Mouse (Mus musculus): Measurements from ENCODE around the gene Dusp15. TPM values are rescaled to one million over a fixed set of nuclear protein-coding genes. Genes with fewer than 3 reads are reported as not detected.

The Dusp15 gene
- polyA plus RNA-seq, 1 experiment from 2014 or later, result not detected

- Histone ChIP-seq H3K27me3 (0 out of 2 replicates have a peak, but pooled peaks cover 3% of the 10 kb centered on the region), H3K4me1 (replicated peaks) (no peaks in the 10 kb centered on the region), H3K9me3 (replicated peaks) (no peaks in the 10 kb centered on the region), H3K4me3 (replicated peaks) (no peak overlapping the region), H3K9ac (no peak overlapping the region), H3K27ac (replicated peaks) (no peak overlapping the region), H3K4me2 (no peak overlapping the region), H3K36me3 (replicated peaks) (no peaks in the 10 kb centered on the region)
- ATAC-seq (ENCODE audit: insufficient read depth), result no peak
- WGBS (ENCODE audit: insufficient replicate concordance), result 33% methylated on average over 5 of the region's 5 CpGs
These were observed 47.3 kb downstream of the Dusp15 start for GRCm38 (mm10) chr2:152904127-152904643.

DNA sequence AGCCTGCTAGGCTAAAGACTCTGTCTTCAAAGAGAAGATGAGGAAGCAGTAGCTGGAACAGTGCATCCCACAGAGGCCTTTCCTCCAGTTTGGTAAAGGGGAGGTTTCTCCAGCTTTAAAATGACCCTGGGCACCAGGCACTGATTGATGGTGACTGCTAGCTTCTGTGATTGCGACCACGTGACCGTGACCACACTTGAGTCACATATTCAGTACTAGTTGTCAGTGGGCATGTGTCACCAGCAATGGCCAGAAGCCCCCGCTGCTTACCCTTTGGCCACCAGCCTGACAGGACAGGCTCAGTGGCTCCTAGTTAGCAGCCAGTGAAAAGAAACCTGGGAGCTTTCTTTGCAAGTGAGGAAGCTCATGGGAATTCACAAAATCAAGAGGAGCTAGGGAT, 47.9 kb downstream of the Dusp15 start:
- Histone ChIP-seq H3K4me2 (no peak overlapping the region), H3K9ac (no peak overlapping the region), H3K27ac (replicated peaks) (no peak overlapping the region), H3K9me3 (replicated peaks) (no peaks in the 10 kb centered on the region), H3K4me1 (replicated peaks) (no peaks in the 10 kb centered on the region), H3K4me3 (replicated peaks) (no peak overlapping the region), H3K27me3 (0 out of 2 replicates have a peak, but pooled peaks cover 3% of the 10 kb centered on the region), H3K36me3 (replicated peaks) (peaks cover 4% of the 10 kb centered on the region; the same call in 1 of the 2 replicates)
- ATAC-seq (ENCODE audit: insufficient read depth), result no peak
- WGBS (ENCODE audit: insufficient replicate concordance), result 51% methylated on average over 4 of the region's 4 CpGs

DNA sequence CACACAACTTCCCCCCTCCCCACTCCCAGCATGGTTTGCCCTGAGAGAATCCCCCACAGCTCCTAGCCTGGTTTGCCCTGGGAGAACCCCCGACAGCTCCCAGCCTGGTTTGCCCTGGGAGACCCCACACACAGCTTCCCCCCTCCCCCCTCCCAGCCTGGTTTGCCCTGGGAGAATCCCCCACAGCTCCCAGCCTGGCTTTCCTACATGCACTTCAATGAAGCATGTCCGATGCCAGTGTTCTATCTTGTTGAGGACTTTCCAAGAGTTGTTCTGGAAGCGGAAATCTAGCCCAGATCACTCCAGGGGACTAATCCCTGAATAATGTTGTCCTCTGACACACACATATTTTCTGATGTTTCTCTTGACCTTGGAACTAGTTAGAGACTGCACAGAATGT, 48.8 kb downstream of the Dusp15 start:
- ATAC-seq (ENCODE audit: insufficient read depth), result no peak
- no peak overlapping the region for H3K9ac ChIP-seq
- H3K4me1 ChIP-seq (replicated peaks), result no peaks in the 10 kb centered on the region
- H3K4me3 ChIP-seq (replicated peaks), result no peak overlapping the region
- no peak overlapping the region for H3K4me2 ChIP-seq
- peaks cover 4% of the 10 kb centered on the region; the same call in 1 of the 2 replicates for H3K36me3 ChIP-seq (replicated peaks)
- no peaks in the 10 kb centered on the region for H3K9me3 ChIP-seq (replicated peaks)
- H3K27ac ChIP-seq (replicated peaks), result no peak overlapping the region
- H3K27me3 ChIP-seq, result 0 out of 2 replicates have a peak, but pooled peaks cover 3% of the 10 kb centered on the region
- WGBS (ENCODE audit: insufficient replicate concordance), result 66% methylated on average over 3 of the region's 3 CpGs

GRCm38 (mm10) chr2:152901296-152901695, 50.2 kb downstream of the Dusp15 start:
- no peak overlapping the region for H3K4me2 ChIP-seq
- H3K27me3 ChIP-seq, result 0 out of 2 replicates have a peak, but pooled peaks cover 3% of the 10 kb centered on the region
- no peaks in the 10 kb centered on the region for H3K4me1 ChIP-seq (replicated peaks)
- H3K4me3 ChIP-seq (replicated peaks), result no peak overlapping the region
- H3K36me3 ChIP-seq (replicated peaks), result peaks cover 8% of the 10 kb centered on the region
- no peak for ATAC-seq (ENCODE audit: insufficient read depth)
- no peak overlapping the region for H3K9ac ChIP-seq
- WGBS (ENCODE audit: insufficient replicate concordance), result 76% methylated on average over 15 of the region's 15 CpGs
- no peaks in the 10 kb centered on the region for H3K9me3 ChIP-seq (replicated peaks)
- H3K27ac ChIP-seq (replicated peaks), result no peak overlapping the region

- 0 out of 2 replicates have a peak, but pooled peaks cover 3% of the 10 kb centered on the region for H3K27me3 ChIP-seq
- ATAC-seq (ENCODE audit: insufficient read depth), result no peak
- no peak overlapping the region for H3K4me2 ChIP-seq
- H3K4me3 ChIP-seq (replicated peaks), result no peak overlapping the region
- H3K36me3 ChIP-seq (replicated peaks), result peaks cover 31% of the 10 kb centered on the region
- H3K9me3 ChIP-seq (replicated peaks), result no peaks in the 10 kb centered on the region
- H3K9ac ChIP-seq, result no peak overlapping the region
- H3K4me1 ChIP-seq (replicated peaks), result no peaks in the 10 kb centered on the region
- 80% methylated on average over 6 of the region's 6 CpGs for WGBS (ENCODE audit: insufficient replicate concordance)
- no peak overlapping the region for H3K27ac ChIP-seq (replicated peaks)
These were observed 52.5 kb downstream of the Dusp15 start for GRCm38 (mm10) chr2:152899011-152899410.

DNA sequence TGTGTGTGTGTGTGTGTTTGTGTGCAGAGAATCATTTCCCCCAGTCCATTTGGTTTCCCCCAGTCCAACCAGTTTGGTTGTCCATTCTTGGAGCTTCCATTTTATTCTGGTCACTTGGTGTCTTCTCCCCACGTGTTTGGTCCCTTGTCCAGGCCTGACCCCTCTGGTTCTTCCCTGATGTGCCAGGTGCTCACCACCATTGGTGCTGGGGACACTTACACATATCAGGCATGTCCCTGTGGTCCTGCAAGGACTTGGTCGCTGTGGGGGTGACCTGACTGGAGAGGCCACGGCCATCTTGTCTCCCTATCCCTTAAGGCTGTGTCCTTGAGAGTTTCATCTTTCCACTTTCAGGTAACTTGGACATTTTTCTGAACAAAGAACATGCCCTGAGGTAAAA, 54.6 kb downstream of the Dusp15 start:
- no peak for ATAC-seq (ENCODE audit: insufficient read depth)
- Histone ChIP-seq H3K9ac (no peak overlapping the region), H3K9me3 (replicated peaks) (no peaks in the 10 kb centered on the region), H3K27me3 (no peaks in the 10 kb centered on the region), H3K4me3 (replicated peaks) (no peak overlapping the region), H3K4me2 (no peak overlapping the region), H3K4me1 (replicated peaks) (no peaks in the 10 kb centered on the region), H3K27ac (replicated peaks) (no peak overlapping the region), H3K36me3 (replicated peaks) (peaks cover 52% of the 10 kb centered on the region)
- WGBS (ENCODE audit: insufficient replicate concordance), result 83% methylated on average over 3 of the region's 3 CpGs

- Histone ChIP-seq H3K4me2 (no peak overlapping the region), H3K9me3 (replicated peaks) (no peaks in the 10 kb centered on the region), H3K27ac (replicated peaks) (no peak overlapping the region), H3K4me3 (replicated peaks) (no peak overlapping the region), H3K4me1 (replicated peaks) (no peaks in the 10 kb centered on the region), H3K36me3 (replicated peaks) (peaks cover 63% of the 10 kb centered on the region), H3K27me3 (no peaks in the 10 kb centered on the region), H3K9ac (no peak overlapping the region)
- ATAC-seq (ENCODE audit: insufficient read depth), result no peak
- WGBS (ENCODE audit: insufficient replicate concordance), result 86% methylated on average over 9 of the region's 9 CpGs
These were observed 55.7 kb downstream of the Dusp15 start for GRCm38 (mm10) chr2:152895834-152896233.

Other genes starting within 250 kb of the Dusp15 start
- 20.5 and 20.9 TPM in 2 replicates for gene Id1, start 215.4 kb downstream of the Dusp15 start, polyA plus RNA-seq (2015; fragmentation: Nextera tagmentation; extraction: Ambion mirVana)
- gene Cox4i2, start 197.5 kb downstream of the Dusp15 start, polyA plus RNA-seq (2015; fragmentation: Nextera tagmentation; extraction: Ambion mirVana), result 1.0 and 1.1 TPM in 2 replicates
- 209 and 237 TPM in 2 replicates for gene Bcl2l1, start 120.0 kb downstream of the Dusp15 start, polyA plus RNA-seq (2015; fragmentation: Nextera tagmentation; extraction: Ambion mirVana)
- 52.8 and 59.4 TPM in 2 replicates for gene Tpx2, start 103.7 kb downstream of the Dusp15 start, polyA plus RNA-seq (2015; fragmentation: Nextera tagmentation; extraction: Ambion mirVana)
- gene Mylk2, start 40.3 kb downstream of the Dusp15 start, polyA plus RNA-seq (2015; fragmentation: Nextera tagmentation; extraction: Ambion mirVana), result 0.16 and 0.28 TPM in 2 replicates
- 0.47 and 0.52 TPM in 2 replicates for gene Foxs1, start 18.5 kb downstream of the Dusp15 start, polyA plus RNA-seq (2015; fragmentation: Nextera tagmentation; extraction: Ambion mirVana)
- gene Ttll9, start 10.8 kb upstream of the Dusp15 start, polyA plus RNA-seq (2015; fragmentation: Nextera tagmentation; extraction: Ambion mirVana), result 0.12 and 0.14 TPM in 2 replicates
- 36.9 and 39.5 TPM in 2 replicates for gene Pdrg1, start 63.7 kb upstream of the Dusp15 start, polyA plus RNA-seq (2015; fragmentation: Nextera tagmentation; extraction: Ambion mirVana)
- gene Xkr7, start 80.2 kb upstream of the Dusp15 start, polyA plus RNA-seq (2015; fragmentation: Nextera tagmentation; extraction: Ambion mirVana), result not detected in 2 replicates
- 0.59 and 0.92 TPM in 2 replicates for gene Ccm2l, start 114.3 kb upstream of the Dusp15 start, polyA plus RNA-seq (2015; fragmentation: Nextera tagmentation; extraction: Ambion mirVana)
- 11.4 and 12.7 TPM in 2 replicates for gene Hck, start 156.8 kb upstream of the Dusp15 start, polyA plus RNA-seq (2015; fragmentation: Nextera tagmentation; extraction: Ambion mirVana)
- gene Tm9sf4, start 209.6 kb upstream of the Dusp15 start, polyA plus RNA-seq (2015; fragmentation: Nextera tagmentation; extraction: Ambion mirVana), result 29.6 and 29.7 TPM in 2 replicates